Comparison of ENCODE assay signal across 8 mouse cellular contexts in genomic region chr5:15933581-15934375, GRCm38 (mm10). TPM values are rescaled to one million over a fixed set of nuclear protein-coding genes. Genes with fewer than 3 reads are reported as not detected.
DNase-seq lines count a peak whose midpoint lies in the region; ATAC-seq and TF ChIP-seq lines count a peak whose summit lies in the region.

No protein-coding gene starts in this region.

- peaks cover 6% of the 10 kb centered on the region; the same call in 1 of the 2 replicates for H3K27me3 ChIP-seq in lung, embryonic 14.5 days (ENCODE audit: insufficient read depth, low read length)
- no peaks in the 10 kb centered on the region for H3K27me3 ChIP-seq in limb, embryonic 15.5 days

- 10% methylated on average over 17 of the region's 17 CpGs for WGBS in lung, embryonic 14.5 days
- WGBS in limb, embryonic 15.5 days, result 7% methylated on average over 17 of the region's 17 CpGs
- WGBS in olfactory bulb, adult 2 months, result 9% methylated on average over 17 of the region's 17 CpGs

- DNase-seq in lung, embryonic 14.5 days, result no peak
- DNase-seq in lung, postnatal 36 days, result no peak
- DNase-seq in embryo, embryonic 11 days, result peak; percentile 38
- DNase-seq in thymus, postnatal 14 days, result no peak

- ATAC-seq in lung, embryonic 14.5 days (ENCODE audit: insufficient read depth), result peak; percentile 26
- peak; percentile 7 to 11; a peak in 1 of 4 replicates for ATAC-seq in hematopoietic stem cell, adult 5-6 weeks (replicated peaks in 1 of 2; ENCODE audit: insufficient read depth in 1 of 2, low FRiP score in 2 of 2, low TSS enrichment in 1 of 2, low read depth in 1 of 2, poor library complexity in 2 of 2, severe bottlenecking in 2 of 2)
- ATAC-seq in limb, embryonic 15.5 days (ENCODE audit: insufficient number of reproducible peaks, low FRiP score, low TSS enrichment, low read depth), result 0 out of 2 replicates have a peak, but pooled peaks have one; percentile 4
- ATAC-seq in CD4-positive, CD25-positive, alpha-beta regulatory T cell, adult 4 months, result no peak

- peak overlapping the region; percentile 54; the same call in 1 of the 2 replicates for H3K27ac ChIP-seq in lung, embryonic 14.5 days (ENCODE audit: low read depth)
- H3K27ac ChIP-seq in limb, embryonic 15.5 days, result peak overlapping the region; percentile 93
- peak overlapping the region; percentile 98 for H3K27ac ChIP-seq in olfactory bulb, adult 2 months (ENCODE audit: insufficient read depth, low read depth, low read length)

- H3K4me3 ChIP-seq in lung, embryonic 14.5 days (ENCODE audit: low read depth, low read length), result peak overlapping the region; percentile 65
- H3K4me3 ChIP-seq in limb, embryonic 15.5 days, result peak overlapping the region; percentile 69
- H3K4me3 ChIP-seq in olfactory bulb, adult 2 months (ENCODE audit: insufficient read depth, low read depth, low read length), result peak overlapping the region; percentile 99

- H3K4me1 ChIP-seq in lung, embryonic 14.5 days (ENCODE audit: insufficient read depth), result no peaks in the 10 kb centered on the region
- peaks cover 12% of the 10 kb centered on the region for H3K4me1 ChIP-seq in limb, embryonic 15.5 days
- no peaks in the 10 kb centered on the region for H3K4me1 ChIP-seq in olfactory bulb, adult 2 months (ENCODE audit: control insufficient read depth, insufficient read depth, low read length)

- peak overlapping the region; percentile 79 for H3K4me2 ChIP-seq in lung, embryonic 14.5 days
- H3K4me2 ChIP-seq in limb, embryonic 15.5 days, result peak overlapping the region; percentile 80

- TF ChIP-seq CTCF in lung, embryonic 14.5 days (IDR thresholded peaks at IDR 0.05; ENCODE audit: low read depth), result no peak
- no peak for TF ChIP-seq CTCF in olfactory bulb, adult 2 months (IDR thresholded peaks at IDR 0.05; ENCODE audit: insufficient read depth, low read depth, low read length)

- TF ChIP-seq POLR2A in olfactory bulb, adult 2 months (IDR thresholded peaks at IDR 0.05; ENCODE audit: insufficient read depth, low read depth, low read length), result no peak

- H3K9me3 ChIP-seq in lung, embryonic 14.5 days (ENCODE audit: low read depth, low read length), result no peaks in the 10 kb centered on the region
- no peaks in the 10 kb centered on the region for H3K9me3 ChIP-seq in limb, embryonic 15.5 days

- H3K36me3 ChIP-seq in lung, embryonic 14.5 days (ENCODE audit: insufficient read depth), result no peaks in the 10 kb centered on the region
- no peaks in the 10 kb centered on the region for H3K36me3 ChIP-seq in limb, embryonic 15.5 days

- H3K9ac ChIP-seq in lung, embryonic 14.5 days, result peak overlapping the region; percentile 84
- H3K9ac ChIP-seq in limb, embryonic 15.5 days, result peak overlapping the region; percentile 72

RNA-seq across cellular contexts. Expression of gene Cacna2d1, which starts 0.7 kb away (rescaled TPM):
- 13.1 and 15.6 TPM in 2 replicates for polyA plus RNA-seq in lung, embryonic 14.5 days (2014; fragmentation: Nextera tagmentation; extraction: Ambion mirVana)
- total RNA-seq in hematopoietic stem cell, adult 5-6 weeks (2017), result 0.10 TPM in 1 of 2 replicates, not detected in the other
- polyA plus RNA-seq in limb, embryonic 15.5 days (2015; fragmentation: Nextera tagmentation; extraction: Ambion mirVana), result 19.4 and 20.3 TPM in 2 replicates
- 62.5 and 184 TPM in 2 replicates for polyA plus RNA-seq in olfactory bulb, adult 2 months (2012; ENCODE audit: insufficient read depth, insufficient read length, low replicate concordance, missing spikeins)
- polyA plus RNA-seq in CD4-positive, CD25-positive, alpha-beta regulatory T cell, adult 4 months (2017; shearing (Covaris generic)), result not detected
